8 mouse cellular contexts compared by ENCODE assay signal in genomic region chr16:16357908-16358307, GRCm38 (mm10). TPM values are rescaled to one million over a fixed set of nuclear protein-coding genes. Genes with fewer than 3 reads are reported as not detected.
DNase-seq lines count a peak whose midpoint lies in the region; ATAC-seq and TF ChIP-seq lines count a peak whose summit lies in the region.

No protein-coding gene starts in this region.

- no peaks in the 10 kb centered on the region for H3K27me3 ChIP-seq in heart, embryonic 11.5 days (ENCODE audit: control insufficient read depth, insufficient read depth, low read length)
- no peaks in the 10 kb centered on the region for H3K27me3 ChIP-seq in Patski
- no peaks in the 10 kb centered on the region for H3K27me3 ChIP-seq in forebrain, embryonic 13.5 days
- H3K27me3 ChIP-seq in limb, embryonic 10.5 days (ENCODE audit: low read depth, poor library complexity, severe bottlenecking): no peaks in the 10 kb centered on the region
- H3K27me3 ChIP-seq in neural tube, embryonic 11.5 days (ENCODE audit: control insufficient read depth, insufficient read depth, low read length): no peaks in the 10 kb centered on the region

- TF ChIP-seq CTCF in Patski (IDR thresholded peaks at IDR 0.05): peak; percentile 53

- H3K9me3 ChIP-seq in heart, embryonic 11.5 days (replicated peaks; ENCODE audit: control insufficient read depth, low read length): no peaks in the 10 kb centered on the region
- peaks cover 1% of the 10 kb centered on the region; the same call in 1 of the 2 replicates for H3K9me3 ChIP-seq in forebrain, embryonic 13.5 days (replicated peaks)
- no peaks in the 10 kb centered on the region for H3K9me3 ChIP-seq in limb, embryonic 10.5 days (replicated peaks)
- H3K9me3 ChIP-seq in neural tube, embryonic 11.5 days (ENCODE audit: control insufficient read depth, low read length): no peaks in the 10 kb centered on the region

- H3K4me3 ChIP-seq in heart, embryonic 11.5 days (ENCODE audit: low read depth, low read length): peak overlapping the region; percentile 80
- peak overlapping the region; percentile 96 for H3K4me3 ChIP-seq in forebrain, embryonic 13.5 days
- H3K4me3 ChIP-seq in limb, embryonic 10.5 days: peak overlapping the region; percentile 94
- H3K4me3 ChIP-seq in neural tube, embryonic 11.5 days (ENCODE audit: low read depth, low read length): peak overlapping the region; percentile 88

- no peak for DNase-seq in heart, adult 9 months (ENCODE audit: low spot score in 2 of 2)
- DNase-seq in Patski (ENCODE audit: low read depth, low spot score): no peak
- DNase-seq in limb, embryonic 10.5 days (ENCODE audit: low spot score): no peak
- no peak for DNase-seq in neural tube, embryonic 11.5 days (ENCODE audit: low spot score)
- DNase-seq in left cerebral cortex, postnatal 4 days: no peak
- no peak for DNase-seq in right cerebral cortex, postnatal 25 days

- CTCF ChIA-PET in Patski (lab: Charles Lee): no interaction called here

- peak overlapping the region; percentile 95; the same call in 1 of the 2 replicates for H3K9ac ChIP-seq in heart, embryonic 11.5 days (ENCODE audit: low read depth, low read length)
- peak overlapping the region; percentile 95 for H3K9ac ChIP-seq in forebrain, embryonic 13.5 days
- peak overlapping the region; percentile 91 for H3K9ac ChIP-seq in neural tube, embryonic 11.5 days (ENCODE audit: low read length)

- intact Hi-C loops in left cerebral cortex, postnatal 4 days (cut with DNase I): loop anchor here (10.0 kb wide), 1 partner anchor 227 kb away; no protein-coding TSS in a partner anchor

- in situ Hi-C loops in Patski (cut with MboI; ENCODE audit: low pct_unique_long_range_greater_than_20kb): loop anchor here (10.0 kb wide), 1 partner anchor 237 kb away; no protein-coding TSS in a partner anchor

- peak overlapping the region; percentile 98 for H3K27ac ChIP-seq in heart, embryonic 11.5 days (ENCODE audit: low read depth, low read length)
- no peak overlapping the region for H3K27ac ChIP-seq in forebrain, embryonic 13.5 days
- peak overlapping the region; percentile 94 for H3K27ac ChIP-seq in limb, embryonic 10.5 days
- H3K27ac ChIP-seq in neural tube, embryonic 11.5 days (ENCODE audit: low read depth, low read length): no peak overlapping the region

- no peaks in the 10 kb centered on the region for H3K4me1 ChIP-seq in heart, embryonic 11.5 days (ENCODE audit: control insufficient read depth, insufficient read depth, low read length)
- peaks cover 8% of the 10 kb centered on the region for H3K4me1 ChIP-seq in forebrain, embryonic 13.5 days
- H3K4me1 ChIP-seq in limb, embryonic 10.5 days: 0 out of 2 replicates have a peak, but pooled peaks cover 3% of the 10 kb centered on the region
- H3K4me1 ChIP-seq in neural tube, embryonic 11.5 days (ENCODE audit: control insufficient read depth, insufficient read depth, low read length): 0 out of 2 replicates have a peak, but pooled peaks cover 5% of the 10 kb centered on the region

- no peak for ATAC-seq in heart, embryonic 11.5 days (replicated peaks; ENCODE audit: insufficient number of reproducible peaks, low FRiP score, low TSS enrichment)
- no peak for ATAC-seq in Patski
- no peak for ATAC-seq in forebrain, embryonic 13.5 days
- ATAC-seq in neural tube, embryonic 11.5 days (ENCODE audit: insufficient read depth, low FRiP score, low TSS enrichment): no peak

- 4% methylated on average over 6 of the region's 6 CpGs for WGBS in heart, embryonic 11.5 days (ENCODE audit: insufficient replicate concordance)
- 9% methylated on average over 6 of the region's 6 CpGs for WGBS in forebrain, embryonic 13.5 days
- whole genome bisulfite sequencing in limb, embryonic 10.5 days: 8% methylated on average over 6 of the region's 6 CpGs
- 6% methylated on average over 6 of the region's 6 CpGs for WGBS in neural tube, embryonic 11.5 days

- POLR2A ChIA-PET in Patski (lab: Charles Lee): no interaction called here

- no peaks in the 10 kb centered on the region for H3K36me3 ChIP-seq in heart, embryonic 11.5 days (ENCODE audit: control insufficient read depth, insufficient read depth, low read length)
- 0 out of 2 replicates have a peak, but pooled peaks cover 4% of the 10 kb centered on the region for H3K36me3 ChIP-seq in forebrain, embryonic 13.5 days (ENCODE audit: poor library complexity, severe bottlenecking)
- H3K36me3 ChIP-seq in limb, embryonic 10.5 days: peaks cover 11% of the 10 kb centered on the region
- peaks cover 2% of the 10 kb centered on the region; the same call in 1 of the 2 replicates for H3K36me3 ChIP-seq in neural tube, embryonic 11.5 days (ENCODE audit: control insufficient read depth, insufficient read depth, low read length)

- H3K4me2 ChIP-seq in heart, embryonic 11.5 days: peak overlapping the region; percentile 63
- peak overlapping the region; percentile 70 for H3K4me2 ChIP-seq in forebrain, embryonic 13.5 days
- peak overlapping the region; percentile 57 for H3K4me2 ChIP-seq in neural tube, embryonic 11.5 days (ENCODE audit: low read depth)

RNA-seq across cellular contexts. Expression of gene Dnm1l, which starts 0.9 kb away (rescaled TPM):
- 75.9 and 83.4 TPM in 2 replicates for polyA plus RNA-seq in heart, embryonic 11.5 days (2014; fragmentation: Nextera tagmentation; extraction: Ambion mirVana)
- 96.6 TPM for polyA plus RNA-seq in Patski (2021)
- polyA plus RNA-seq in forebrain, embryonic 13.5 days (2015; fragmentation: Nextera tagmentation; extraction: Ambion mirVana): 81.3 and 82.3 TPM in 2 replicates
- 46.9 and 53.4 TPM in 2 replicates for polyA plus RNA-seq in limb, embryonic 10.5 days (2016; fragmentation: Nextera tagmentation; extraction: Ambion mirVana)
- polyA plus RNA-seq in neural tube, embryonic 11.5 days (2014; fragmentation: Nextera tagmentation; extraction: Ambion mirVana): 74.1 and 80.9 TPM in 2 replicates
- 100 to 1,000 TPM; 181 to 184 TPM for total RNA-seq in left cerebral cortex, postnatal 4 days (2021)

RNA-seq across cellular contexts. Expression of gene Yars2, which starts 55.1 kb away (rescaled TPM):
- 39.5 and 43.7 TPM in 2 replicates for polyA plus RNA-seq in heart, embryonic 11.5 days (2014; fragmentation: Nextera tagmentation; extraction: Ambion mirVana)
- polyA plus RNA-seq in Patski (2021): 31.5 TPM
- 28.8 and 30.3 TPM in 2 replicates for polyA plus RNA-seq in forebrain, embryonic 13.5 days (2015; fragmentation: Nextera tagmentation; extraction: Ambion mirVana)
- polyA plus RNA-seq in limb, embryonic 10.5 days (2016; fragmentation: Nextera tagmentation; extraction: Ambion mirVana): 48.7 and 51.5 TPM in 2 replicates
- polyA plus RNA-seq in neural tube, embryonic 11.5 days (2014; fragmentation: Nextera tagmentation; extraction: Ambion mirVana): 36.9 and 44.2 TPM in 2 replicates
- total RNA-seq in left cerebral cortex, postnatal 4 days (2021): 10 to 100 TPM; 17.8 to 20.0 TPM

Comparison
In these comparisons a context has a peak if more than half of its experiments do, and no peak if none do; other contexts are left out.
1. H3K27ac ChIP-seq: peak in heart, embryonic 11.5 days (single experiment) and limb, embryonic 10.5 days (single experiment); none in forebrain, embryonic 13.5 days (single experiment) and neural tube, embryonic 11.5 days (single experiment).
2. Peak in every context shown above with its lines, with median percentiles within 50 percentile points of each other: H3K4me2 ChIP-seq, H3K4me3 ChIP-seq and H3K9ac ChIP-seq.